Mouse (Mus musculus) neural tube, embryonic 12.5 days (tissue): ENCODE measurements at regions not wholly inside any gene's neighbourhood (a gene's known extent, or its start where the extent isn't known, plus 50 kb on each side); places are given as distances from the start of the nearest gene placed in this dataset.
A peak's percentile ranks its signal among the peaks of the same experiment; 100 is the strongest.

ENCODE experiments used
- ATAC-seq: fragments of 200-750 bp; cut with Nextera tagmentation; 2 replicates; pipeline ENCODE4 v1.8.0; 2017; ENCODE audit warnings: low read depth, mild to moderate bottlenecking, moderate TSS enrichment, moderate library complexity; ENCODE audit not compliant: low FRiP score
- H3K27ac ChIP-seq: fragments of 300-500 bp; sonication (generic); 2 replicates; pipeline ENCODE4 v1.5.1; 2016
- H3K27me3 ChIP-seq: fragments of 300-500 bp; sonication (generic); replicated peaks from 2 replicates; pipeline ENCODE4 v1.6.1; 2016; ENCODE audit warnings: mild to moderate bottlenecking
- H3K36me3 ChIP-seq: fragments of 300-500 bp; sonication (generic); 2 replicates; pipeline ENCODE4 v1.6.1; 2016; ENCODE audit warnings: mild to moderate bottlenecking
- H3K4me1 ChIP-seq: fragments of 300-500 bp; sonication (generic); 2 replicates; pipeline ENCODE4 v1.6.1; 2016
- H3K4me2 ChIP-seq: fragments of 300-500 bp; sonication (generic); replicated peaks from 2 replicates; pipeline ENCODE4 v1.6.1; 2016; ENCODE audit warnings: mild to moderate bottlenecking
- H3K4me3 ChIP-seq: fragments of 300-500 bp; sonication (generic); 2 replicates; pipeline ENCODE4 v1.5.1; 2016
- H3K9ac ChIP-seq: fragments of 300-500 bp; sonication (generic); 2 replicates; pipeline ENCODE4 v1.6.1; 2016; ENCODE audit warnings: mild to moderate bottlenecking
- H3K9me3 ChIP-seq: fragments of 300-500 bp; sonication (generic); 2 replicates; pipeline ENCODE4 v1.6.1; 2016; ENCODE audit warnings: mild to moderate bottlenecking
- WGBS: fragments of 180-500 bp; shearing (Covaris S2); methylation state at CpG from one replicate; pipeline ENCODE4 v1.1.7; 2016; 5-methylcytosine and 5-hydroxymethylcytosine counted together

DNA sequence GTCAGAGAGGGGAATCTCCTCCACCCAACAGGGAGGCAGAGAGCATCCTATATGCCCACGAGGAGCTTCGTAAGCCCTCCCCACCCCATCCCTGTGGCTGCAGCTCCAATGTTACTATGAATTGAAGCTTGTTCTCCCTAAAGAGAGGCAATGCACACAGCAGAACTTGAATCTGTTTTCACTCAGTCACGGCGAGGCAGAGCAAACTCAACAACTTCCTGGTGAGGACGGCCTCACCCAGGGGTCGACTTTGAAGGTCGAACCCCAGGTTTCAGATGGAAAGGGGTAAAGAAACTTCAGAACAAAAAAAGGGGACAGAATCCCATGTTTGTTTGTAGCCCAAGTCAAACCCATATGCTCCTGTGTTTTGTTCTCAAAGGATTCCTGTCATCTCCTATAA is 538.5 kb upstream of the Gm19410 start:
- WGBS, result 69% methylated on average over 7 of the region's 7 CpGs
- no peak for ATAC-seq
- H3K4me2 ChIP-seq, result no peak overlapping the region
- no peaks in the 10 kb centered on the region for H3K36me3 ChIP-seq
- no peak overlapping the region for H3K4me3 ChIP-seq
- H3K9me3 ChIP-seq, result no peaks in the 10 kb centered on the region
- no peak overlapping the region for H3K27ac ChIP-seq
- no peaks in the 10 kb centered on the region for H3K27me3 ChIP-seq
- no peaks in the 10 kb centered on the region for H3K4me1 ChIP-seq
- H3K9ac ChIP-seq, result no peak overlapping the region

DNA sequence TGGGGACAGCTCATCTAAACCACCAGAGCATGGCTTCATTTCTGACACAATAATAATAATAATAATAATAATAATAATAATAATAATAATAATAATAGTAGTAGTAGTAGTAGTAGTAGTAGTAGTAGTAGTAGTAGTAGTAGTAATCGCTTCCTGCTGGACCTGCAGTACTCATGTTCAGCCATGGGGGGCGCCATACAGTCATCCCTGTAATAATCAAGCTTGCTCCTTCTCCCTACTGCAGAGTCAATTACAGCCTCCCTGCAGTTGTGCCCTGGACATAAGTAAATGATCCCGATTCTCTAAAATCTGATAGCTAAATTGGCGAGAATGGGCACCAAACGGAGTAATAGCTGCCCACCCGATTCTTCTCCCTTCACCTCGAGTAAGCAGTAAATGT is 537.1 kb upstream of the Gm19410 start:
- Histone ChIP-seq H3K9me3 (no peaks in the 10 kb centered on the region), H3K27ac (no peak overlapping the region), H3K27me3 (no peaks in the 10 kb centered on the region), H3K4me1 (no peaks in the 10 kb centered on the region), H3K36me3 (no peaks in the 10 kb centered on the region), H3K4me2 (no peak overlapping the region), H3K9ac (no peak overlapping the region), H3K4me3 (no peak overlapping the region)
- no peak for ATAC-seq
- 80% methylated on average over 7 of the region's 7 CpGs for WGBS

DNA sequence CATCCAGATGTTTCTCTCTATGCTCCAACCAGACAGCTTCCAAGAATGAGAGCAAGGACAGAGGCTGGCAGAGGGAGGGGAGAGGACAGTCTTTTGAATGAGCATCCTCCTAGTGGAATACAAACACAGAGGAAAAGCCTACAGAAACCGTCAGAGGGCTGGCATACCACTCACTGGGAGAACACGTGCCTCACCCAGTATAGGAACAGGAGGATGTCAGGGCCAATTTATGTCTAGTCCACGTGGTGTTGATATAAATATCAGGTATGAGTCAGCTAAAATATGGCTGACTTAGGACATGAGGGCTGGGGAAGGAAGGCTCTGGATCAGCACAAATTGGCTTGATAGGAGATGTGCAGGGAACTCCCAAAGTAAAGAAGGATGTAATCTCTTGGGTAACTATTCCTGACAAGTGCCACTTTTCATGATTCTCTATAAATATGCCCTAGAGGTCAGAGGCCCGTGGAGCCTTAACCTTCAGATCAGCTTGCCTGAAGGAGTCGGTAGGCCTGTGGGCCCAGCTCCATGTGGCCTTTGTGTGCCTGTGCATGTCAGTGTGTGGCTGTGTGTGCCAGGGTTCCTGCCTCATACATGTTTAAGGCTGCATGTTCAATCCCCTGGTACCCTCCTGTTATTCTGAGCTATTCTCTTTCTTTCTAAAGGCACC is 531.9 kb upstream of the Gm19410 start:
- Histone ChIP-seq H3K9me3 (no peaks in the 10 kb centered on the region), H3K36me3 (no peaks in the 10 kb centered on the region), H3K27ac (no peak overlapping the region), H3K9ac (no peak overlapping the region), H3K27me3 (no peaks in the 10 kb centered on the region), H3K4me2 (no peak overlapping the region), H3K4me3 (no peak overlapping the region), H3K4me1 (no peaks in the 10 kb centered on the region)
- no peak for ATAC-seq
- WGBS, result 62% methylated on average over 5 of the region's 5 CpGs

DNA sequence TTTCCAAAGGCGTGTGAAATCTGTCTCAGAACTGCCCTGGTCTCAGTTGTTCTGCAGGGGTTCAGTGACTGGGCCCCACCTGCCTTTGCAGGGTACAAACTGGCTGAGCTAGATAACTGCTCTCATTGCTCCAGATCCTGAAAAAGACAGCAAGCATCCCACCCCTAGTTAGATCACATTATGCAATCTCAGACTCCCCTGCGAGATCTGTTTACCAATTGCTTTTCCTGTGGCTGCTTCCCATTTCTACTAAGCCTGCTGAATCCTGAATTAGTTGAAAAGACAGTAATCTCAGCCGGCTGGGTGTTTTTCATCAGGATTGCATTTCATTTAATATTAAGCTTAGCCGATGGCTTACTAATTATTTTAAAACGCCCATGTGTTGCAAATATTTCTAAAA is 531.2 kb upstream of the Gm19410 start:
- Histone ChIP-seq H3K9me3 (no peaks in the 10 kb centered on the region), H3K27me3 (no peaks in the 10 kb centered on the region), H3K4me2 (no peak overlapping the region), H3K4me3 (no peak overlapping the region), H3K27ac (no peak overlapping the region), H3K36me3 (no peaks in the 10 kb centered on the region), H3K9ac (no peak overlapping the region), H3K4me1 (no peaks in the 10 kb centered on the region)
- whole genome bisulfite sequencing, result 73% methylated on average over 5 of the region's 5 CpGs
- no peak for ATAC-seq

GRCm38 (mm10) chr8:35235815-35236509 is 529.6 kb upstream of the Gm19410 start:
- Histone ChIP-seq H3K4me2 (no peak overlapping the region), H3K4me3 (no peak overlapping the region), H3K4me1 (no peaks in the 10 kb centered on the region), H3K9ac (no peak overlapping the region), H3K27ac (no peak overlapping the region), H3K36me3 (no peaks in the 10 kb centered on the region), H3K9me3 (no peaks in the 10 kb centered on the region), H3K27me3 (no peaks in the 10 kb centered on the region)
- WGBS, result 79% methylated on average over 8 of the region's 8 CpGs
- no peak for ATAC-seq

- Histone ChIP-seq H3K9me3 (no peaks in the 10 kb centered on the region), H3K9ac (no peak overlapping the region), H3K27ac (no peak overlapping the region), H3K4me3 (no peak overlapping the region), H3K4me1 (no peaks in the 10 kb centered on the region), H3K4me2 (no peak overlapping the region), H3K36me3 (no peaks in the 10 kb centered on the region), H3K27me3 (no peaks in the 10 kb centered on the region)
- WGBS, result 87% methylated on average over 6 of the region's 6 CpGs
- no peak for ATAC-seq
Observed at GRCm38 (mm10) chr8:35237279-35237678, 528.3 kb upstream of the Gm19410 start.

GRCm38 (mm10) chr8:35240884-35241283 is 524.7 kb upstream of the Gm19410 start:
- no peak overlapping the region for H3K4me3 ChIP-seq
- no peak overlapping the region for H3K4me2 ChIP-seq
- H3K27me3 ChIP-seq, result no peaks in the 10 kb centered on the region
- no peaks in the 10 kb centered on the region for H3K36me3 ChIP-seq
- no peak overlapping the region for H3K27ac ChIP-seq
- no peaks in the 10 kb centered on the region for H3K9me3 ChIP-seq
- WGBS, result 87% methylated on average over 6 of the region's 6 CpGs
- H3K4me1 ChIP-seq, result peaks cover 7% of the 10 kb centered on the region
- no peak for ATAC-seq
- no peak overlapping the region for H3K9ac ChIP-seq

- H3K27ac ChIP-seq, result no peak overlapping the region
- peaks cover 7% of the 10 kb centered on the region for H3K4me1 ChIP-seq
- no peaks in the 10 kb centered on the region for H3K9me3 ChIP-seq
- 38% methylated on average over 11 of the region's 11 CpGs for WGBS
- H3K4me2 ChIP-seq, result 0 out of 2 replicates have a peak overlapping the region, but pooled peaks have one; percentile 16
- peak; percentile 33; the same call in 1 of the 2 replicates for ATAC-seq
- no peaks in the 10 kb centered on the region for H3K36me3 ChIP-seq
- H3K4me3 ChIP-seq, result no peak overlapping the region
- H3K27me3 ChIP-seq, result no peaks in the 10 kb centered on the region
- no peak overlapping the region for H3K9ac ChIP-seq
Observed at GRCm38 (mm10) chr8:35243555-35243954, 522.0 kb upstream of the Gm19410 start.

- whole genome bisulfite sequencing, result 86% methylated on average over 7 of the region's 7 CpGs
- ATAC-seq, result no peak
- Histone ChIP-seq H3K4me3 (no peak overlapping the region), H3K27ac (no peak overlapping the region), H3K4me2 (no peak overlapping the region), H3K9ac (no peak overlapping the region), H3K27me3 (no peaks in the 10 kb centered on the region), H3K36me3 (no peaks in the 10 kb centered on the region), H3K4me1 (no peaks in the 10 kb centered on the region), H3K9me3 (no peaks in the 10 kb centered on the region; the same call in 1 of the 2 replicates)
Observed at GRCm38 (mm10) chr8:35249747-35250375, 515.7 kb upstream of the Gm19410 start.

- Histone ChIP-seq H3K27ac (no peak overlapping the region), H3K4me3 (no peak overlapping the region), H3K36me3 (no peaks in the 10 kb centered on the region), H3K4me1 (no peaks in the 10 kb centered on the region), H3K9me3 (no peaks in the 10 kb centered on the region; the same call in 1 of the 2 replicates), H3K9ac (no peak overlapping the region), H3K4me2 (no peak overlapping the region), H3K27me3 (no peaks in the 10 kb centered on the region)
- no peak for ATAC-seq
- WGBS, result 75% methylated on average over 4 of the region's 4 CpGs
Observed at GRCm38 (mm10) chr8:35250641-35251040, 514.9 kb upstream of the Gm19410 start.

DNA sequence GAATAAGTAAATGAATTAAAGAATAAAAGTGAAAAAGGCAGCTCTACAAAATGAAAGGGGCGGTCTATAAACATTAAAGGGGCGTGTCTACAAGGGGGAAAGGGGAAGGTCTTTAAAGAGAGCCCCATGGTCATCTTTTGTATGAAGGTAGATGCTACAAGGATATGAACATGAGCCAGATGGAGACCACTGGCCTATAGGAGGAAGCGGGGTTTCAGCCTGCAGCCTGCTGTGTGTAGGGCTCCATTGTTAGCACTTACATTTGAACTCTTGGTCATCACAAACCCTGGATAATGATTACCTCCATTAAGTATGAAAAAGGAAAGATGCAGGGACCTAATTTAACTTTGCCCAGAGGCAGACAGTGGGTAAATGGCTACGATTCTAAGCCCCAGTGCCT is 511.6 kb upstream of the Gm19410 start:
- no peak overlapping the region for H3K4me3 ChIP-seq
- H3K4me2 ChIP-seq, result no peak overlapping the region
- ATAC-seq, result no peak
- H3K36me3 ChIP-seq, result no peaks in the 10 kb centered on the region
- no peaks in the 10 kb centered on the region; the same call in 1 of the 2 replicates for H3K9me3 ChIP-seq
- H3K4me1 ChIP-seq, result no peaks in the 10 kb centered on the region
- no peak overlapping the region for H3K27ac ChIP-seq
- no peaks in the 10 kb centered on the region for H3K27me3 ChIP-seq
- no peak overlapping the region for H3K9ac ChIP-seq
- 85% methylated on average over 4 of the region's 4 CpGs for WGBS

DNA sequence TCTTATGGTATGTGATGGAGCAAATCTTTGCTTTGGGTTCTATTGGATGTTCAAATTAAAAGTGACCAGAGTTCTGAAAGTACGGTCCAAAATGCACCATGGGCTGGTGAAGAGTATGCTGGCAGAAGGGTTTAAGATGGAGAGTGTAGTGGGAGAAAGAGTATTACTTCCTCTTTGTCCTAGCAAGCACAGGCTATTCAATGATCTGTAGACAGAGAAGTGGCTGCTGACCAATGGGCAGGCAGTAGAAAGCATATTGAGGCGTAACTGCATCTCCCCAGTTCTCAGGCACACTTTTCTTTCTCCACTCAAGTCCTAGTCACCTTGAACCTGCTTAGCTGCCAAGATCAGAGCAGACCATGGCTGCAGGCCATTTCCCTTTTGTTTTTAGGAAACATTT is 510.3 kb upstream of the Gm19410 start:
- Histone ChIP-seq H3K4me1 (no peaks in the 10 kb centered on the region), H3K4me3 (no peak overlapping the region), H3K36me3 (no peaks in the 10 kb centered on the region), H3K9ac (no peak overlapping the region), H3K4me2 (no peak overlapping the region), H3K9me3 (no peaks in the 10 kb centered on the region; the same call in 1 of the 2 replicates), H3K27ac (no peak overlapping the region), H3K27me3 (no peaks in the 10 kb centered on the region)
- 86% methylated on average over 2 of the region's 2 CpGs for WGBS
- ATAC-seq, result no peak
